Mouse (Mus musculus): ENCODE measurements around the gene Kcna6.

Gene Kcna6

DNA sequence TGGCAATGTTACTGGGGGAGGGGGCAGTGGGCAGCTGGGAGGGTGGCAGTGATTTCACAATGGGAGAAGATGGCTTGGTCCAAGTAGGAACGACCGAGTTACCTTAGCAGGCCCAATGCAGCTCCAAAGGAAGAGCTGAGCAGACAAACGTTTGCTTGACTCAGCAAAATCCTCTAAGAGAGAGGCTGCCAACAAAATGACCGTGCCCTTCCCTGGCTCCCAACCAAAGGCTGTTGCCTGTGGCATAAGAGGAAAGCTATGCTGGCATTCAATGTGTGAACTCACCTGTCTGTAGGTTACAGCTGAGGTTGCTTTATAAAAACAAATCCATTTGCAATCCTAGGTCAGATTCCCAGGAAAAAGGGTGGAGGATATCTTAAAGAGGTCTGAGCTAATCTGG lies 3.5 kb downstream of the Kcna6 start:
- no peak for DNase-seq (ENCODE audit: low read depth, low spot score)

DNA sequence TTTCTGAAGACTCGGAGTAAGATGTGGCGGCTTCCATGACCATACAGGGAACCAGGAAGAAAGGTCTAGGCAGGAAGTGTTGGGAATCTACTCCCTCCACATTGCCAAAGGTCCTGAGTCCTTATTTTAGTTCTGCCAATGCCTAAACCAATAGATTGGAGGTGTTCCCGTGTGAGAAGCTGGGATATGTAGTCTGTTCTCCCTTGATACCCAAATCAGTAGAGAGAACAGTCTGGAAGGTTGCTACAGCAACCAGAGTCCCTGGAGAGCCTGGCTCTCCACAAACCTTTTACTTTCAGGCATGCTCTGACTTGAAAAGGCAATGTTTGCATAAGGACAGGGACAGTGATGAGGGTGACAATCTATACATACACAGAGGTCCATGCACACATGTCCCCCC lies 4.7 kb downstream of the Kcna6 start:
- no peak for DNase-seq (ENCODE audit: low read depth, low spot score)

DNA sequence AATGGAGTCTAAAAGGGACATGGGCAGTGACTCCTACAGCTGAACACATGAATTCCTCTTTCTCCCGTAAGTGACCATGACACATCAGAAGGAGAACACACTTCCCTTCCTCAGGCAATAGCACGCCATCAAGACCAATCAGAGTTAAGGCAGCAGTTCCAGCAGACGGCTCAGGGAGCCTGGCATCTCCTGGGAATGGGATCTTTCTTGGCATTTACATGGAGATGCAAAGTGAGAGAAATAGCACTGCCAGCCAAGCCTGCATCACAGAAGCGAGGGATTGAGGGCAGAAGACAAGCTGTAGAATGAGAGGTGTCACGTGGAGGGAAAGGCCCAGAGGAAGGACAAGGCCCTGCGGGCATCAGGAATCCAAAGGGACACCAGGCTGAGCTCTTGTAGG lies 7.8 kb downstream of the Kcna6 start:
- DNase-seq (ENCODE audit: low read depth, low spot score): no peak

DNA sequence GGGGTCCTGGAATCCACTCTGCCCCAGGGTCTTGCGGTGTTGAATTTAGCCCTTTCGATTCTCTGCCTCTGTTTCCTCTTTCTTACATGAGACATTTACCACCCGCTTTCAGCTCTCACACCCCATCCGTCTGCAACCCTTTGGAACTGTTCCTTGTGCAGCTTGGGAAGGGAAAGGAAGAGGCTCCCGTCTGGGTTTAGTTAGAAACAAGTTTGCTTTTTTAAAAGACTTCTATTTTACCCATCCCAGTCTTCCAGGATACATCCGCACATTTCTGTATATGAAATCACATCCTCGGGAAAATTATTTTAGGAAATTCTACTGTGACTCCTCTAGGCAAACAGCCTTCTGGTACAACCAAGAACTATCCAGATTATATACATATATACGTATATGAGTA lies 11.7 kb downstream of the Kcna6 start:
- DNase-seq (ENCODE audit: low read depth, low spot score): no peak

DNA sequence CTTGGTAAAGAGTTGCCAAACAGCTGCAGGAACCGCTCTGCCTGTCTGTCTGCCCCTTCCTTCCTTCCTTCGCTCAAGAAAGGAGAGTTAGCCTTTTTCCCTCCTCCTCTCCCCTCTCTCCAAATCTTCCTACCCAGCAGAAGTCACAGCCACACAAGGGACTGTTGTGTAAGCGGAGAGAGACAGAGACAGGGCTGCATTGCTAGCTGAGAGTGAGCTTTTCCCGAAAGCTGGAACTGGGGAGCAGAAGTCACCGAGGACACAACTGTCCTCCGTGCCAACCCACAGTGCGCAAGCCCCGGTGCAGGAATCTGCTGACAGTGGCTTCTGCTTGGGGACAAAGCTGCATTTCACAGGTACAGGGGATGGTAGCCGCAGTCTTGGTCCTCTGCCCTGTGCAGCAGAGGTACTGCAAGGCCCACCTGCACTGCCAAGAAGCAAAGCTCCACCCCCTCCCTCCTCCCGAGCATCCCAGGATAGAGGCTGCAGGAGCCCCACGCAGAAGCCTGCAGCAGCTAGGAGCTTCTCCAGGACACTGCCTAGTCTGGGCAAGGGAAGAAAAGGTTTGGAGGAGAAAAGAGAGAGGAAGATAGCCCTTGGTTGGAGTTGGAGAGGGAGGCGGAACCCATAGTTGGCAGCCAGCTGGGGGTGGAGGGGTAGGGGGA lies 21.9 kb downstream of the Kcna6 start:
- DNase-seq (ENCODE audit: low read depth, low spot score): no peak

DNA sequence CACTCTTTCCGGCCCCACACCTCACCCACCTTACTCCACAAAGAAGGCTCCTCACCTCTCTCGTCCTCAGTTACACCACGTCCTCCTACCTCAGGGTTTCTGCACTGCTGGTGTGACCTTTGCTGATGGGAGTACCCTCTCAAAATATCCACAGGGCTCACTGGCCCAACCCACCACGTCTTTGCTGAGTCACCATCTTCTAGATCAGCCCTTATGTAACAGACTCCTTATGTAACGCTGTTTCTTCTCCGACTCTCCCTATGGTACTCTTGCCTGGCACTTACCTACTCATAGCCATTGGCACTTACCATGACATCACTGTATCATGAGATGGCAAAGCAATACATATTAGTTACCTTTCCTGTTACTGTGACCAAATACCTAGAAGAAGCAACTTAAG lies 27.9 kb downstream of the Kcna6 start:
- DNase-seq (ENCODE audit: low read depth, low spot score): no peak

DNA sequence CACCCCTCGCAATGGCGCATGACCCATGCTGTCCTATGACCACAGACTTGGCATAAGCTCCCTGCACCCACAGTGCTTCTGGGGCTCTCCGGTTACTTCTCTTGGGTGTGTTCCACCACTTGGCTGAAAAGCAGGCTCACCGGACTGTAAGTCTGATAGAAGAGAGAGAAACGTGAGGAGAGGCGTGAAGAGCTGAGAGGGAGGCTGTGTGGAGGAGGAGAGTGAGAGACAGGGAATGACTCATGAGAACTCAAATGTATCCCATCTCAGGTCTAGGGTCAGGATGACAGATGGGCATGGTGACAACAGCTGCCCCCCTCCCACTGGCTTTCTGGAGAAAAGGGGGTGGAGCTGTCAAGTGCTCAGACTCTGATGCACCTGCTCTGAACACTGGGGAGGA lies 34.5 kb downstream of the Kcna6 start:
- no peak for DNase-seq (ENCODE audit: low read depth, low spot score)

DNA sequence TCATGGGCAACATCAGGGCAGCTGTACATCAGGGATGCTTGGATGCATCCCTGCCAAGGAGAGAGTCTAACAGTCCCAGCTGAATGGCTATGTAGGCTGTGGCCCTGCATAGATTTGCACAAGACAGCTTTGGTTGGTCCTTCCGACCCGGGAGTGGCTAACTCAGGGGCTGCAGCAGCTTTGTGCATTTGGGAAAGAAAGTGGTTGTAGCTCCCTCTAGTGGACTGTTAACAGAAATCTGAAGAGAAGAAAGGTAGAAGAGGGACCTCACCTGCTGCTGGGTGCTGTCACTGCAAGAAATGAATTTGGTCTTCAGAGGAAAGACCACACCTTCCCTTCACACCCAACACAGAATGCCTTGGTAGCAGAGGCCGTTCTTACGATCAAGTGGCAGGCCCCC lies 36.0 kb downstream of the Kcna6 start:
- peak; percentile 27 for DNase-seq (ENCODE audit: low read depth, low spot score)

DNA sequence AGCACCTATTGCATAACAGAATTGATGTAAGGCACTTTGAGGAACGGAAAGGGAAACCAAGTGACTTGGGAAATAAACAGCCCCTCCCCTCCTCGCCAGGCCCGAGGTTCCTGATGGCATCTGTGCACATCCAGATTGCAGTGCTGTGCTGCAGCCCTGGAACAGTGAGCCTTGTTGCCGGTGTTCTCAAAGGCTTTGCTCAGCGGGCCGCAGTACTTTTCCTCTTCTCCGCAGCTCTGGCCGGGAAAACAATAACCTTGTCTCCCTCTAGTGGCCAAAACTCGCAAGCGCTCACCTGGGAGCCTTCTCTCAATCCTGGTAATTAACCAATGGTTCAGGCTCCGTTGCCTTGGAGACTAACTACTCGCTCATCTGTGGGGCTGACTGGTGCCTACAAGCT lies 38.4 kb downstream of the Kcna6 start:
- peak; percentile 65 for DNase-seq (ENCODE audit: low read depth, low spot score)

DNA sequence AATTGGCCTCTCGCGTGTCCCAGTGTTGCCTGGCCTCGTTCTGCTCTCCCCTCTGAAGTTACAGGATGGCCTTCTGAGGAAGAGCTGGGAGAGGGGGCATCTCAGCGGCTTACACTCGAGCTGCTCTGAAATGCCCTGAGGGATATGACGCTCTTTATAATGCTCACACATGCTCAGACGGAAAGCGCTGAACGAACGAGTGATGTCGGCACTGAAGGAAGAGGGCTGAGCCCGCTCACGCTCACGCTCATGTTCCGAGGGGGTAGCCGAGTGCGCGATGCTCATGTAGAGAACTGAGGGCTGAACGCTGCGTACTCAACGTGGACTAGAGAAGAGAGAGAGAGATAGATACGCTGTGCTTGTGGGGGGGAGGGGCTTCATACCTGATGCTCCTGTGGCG lies 39.3 kb downstream of the Kcna6 start:
- DNase-seq (ENCODE audit: low read depth, low spot score): no peak

DNA sequence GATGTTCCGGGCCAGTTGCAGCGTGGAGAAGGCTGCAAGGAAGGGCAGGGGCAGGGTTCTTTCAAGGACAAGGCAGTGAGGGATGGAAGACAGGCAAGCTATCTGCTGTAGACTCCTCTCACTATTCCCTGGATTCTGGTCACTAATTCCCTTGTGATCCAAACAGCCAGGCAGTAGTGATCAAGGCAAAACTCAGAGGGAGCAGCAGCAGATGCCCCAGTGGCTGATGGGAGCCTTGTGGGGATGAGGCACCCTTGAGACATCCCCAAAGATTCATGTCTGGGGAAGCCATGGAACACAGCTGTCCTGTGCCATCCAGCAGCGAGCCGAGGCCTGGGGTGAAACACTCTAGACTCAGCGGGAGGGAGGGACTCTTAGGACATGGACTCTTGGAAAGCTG lies 40.5 kb downstream of the Kcna6 start:
- no peak for DNase-seq (ENCODE audit: low read depth, low spot score)

DNA sequence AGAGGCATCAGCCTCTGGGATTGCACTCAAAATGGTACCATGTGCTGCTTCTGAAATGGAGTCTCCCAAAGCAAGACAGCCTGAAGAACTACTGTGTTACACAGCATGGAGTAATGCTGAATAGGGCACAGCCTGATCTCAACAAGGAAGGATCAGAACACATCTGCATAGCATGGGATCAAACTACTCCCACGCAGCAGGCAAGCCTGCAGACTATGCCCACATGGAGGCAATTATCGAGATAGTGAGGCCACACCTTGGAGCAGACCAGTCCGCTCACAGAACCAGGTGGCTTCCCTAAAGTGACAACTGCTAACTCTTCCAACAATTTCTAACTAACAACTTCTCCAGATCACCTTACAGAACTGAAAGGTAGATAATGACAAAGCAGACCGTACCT lies 53.4 kb downstream of the Kcna6 start:
- no peak for DNase-seq (ENCODE audit: low read depth, low spot score)

DNA sequence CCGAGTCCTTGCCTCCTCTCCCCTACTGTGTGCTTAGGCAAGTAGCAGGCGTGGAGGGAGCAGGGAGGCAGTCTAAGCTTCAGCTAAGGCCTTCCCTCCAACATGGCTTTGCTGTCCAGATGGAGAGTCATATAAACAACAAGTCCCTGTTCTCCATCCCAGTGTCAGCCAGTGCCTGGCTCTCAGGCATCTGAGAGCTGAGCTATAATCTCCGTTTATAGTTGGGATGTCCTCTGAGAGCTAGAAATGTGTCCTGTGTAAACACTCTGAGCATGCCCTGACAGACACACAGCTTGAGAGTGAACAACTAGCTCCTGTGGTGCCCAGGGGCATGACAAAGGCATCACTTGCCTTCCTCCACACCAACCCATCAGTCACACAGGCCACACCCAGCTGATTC lies 55.3 kb downstream of the Kcna6 start:
- no peak for DNase-seq (ENCODE audit: low read depth, low spot score)

DNA sequence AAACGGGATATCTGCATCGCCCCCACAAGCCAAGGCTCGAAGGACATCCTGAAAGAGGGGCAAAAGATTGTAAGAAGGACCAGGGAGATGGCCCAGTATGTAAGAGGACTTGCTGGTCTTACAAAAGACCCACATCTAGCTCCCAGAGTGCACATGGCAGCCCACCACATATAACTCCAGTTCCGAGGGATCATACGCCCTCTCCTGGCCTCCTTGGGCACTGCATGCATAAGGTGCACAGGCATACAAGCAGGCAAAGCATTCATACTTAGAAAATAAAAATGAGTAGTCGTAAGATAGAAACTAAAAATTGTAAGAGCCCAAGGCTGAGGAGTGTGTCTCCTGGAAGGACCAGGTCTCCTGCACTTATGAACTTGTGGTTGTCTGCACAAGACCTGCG lies 61.5 kb downstream of the Kcna6 start:
- DNase-seq (ENCODE audit: low read depth, low spot score): no peak

DNA sequence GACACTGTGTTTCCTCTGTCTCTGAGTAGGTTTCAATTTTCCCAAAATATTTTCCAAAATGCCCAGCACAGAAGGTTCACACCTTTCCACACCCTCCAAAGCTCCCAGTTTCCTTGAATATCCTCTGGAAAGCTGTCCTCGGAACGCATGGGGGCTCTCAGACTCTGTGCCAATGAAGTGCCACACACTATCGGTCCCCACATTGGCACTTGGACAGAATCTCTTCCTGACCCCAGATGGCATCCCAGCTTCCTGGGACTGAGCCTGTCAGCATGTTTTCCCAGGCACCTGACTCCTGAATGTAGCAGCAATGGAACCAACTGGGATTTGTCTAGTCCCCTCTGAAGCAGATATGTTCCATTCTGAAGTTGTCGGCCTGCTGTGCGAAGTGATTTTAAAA lies 73.5 kb downstream of the Kcna6 start:
- DNase-seq (ENCODE audit: low read depth, low spot score): no peak

DNA sequence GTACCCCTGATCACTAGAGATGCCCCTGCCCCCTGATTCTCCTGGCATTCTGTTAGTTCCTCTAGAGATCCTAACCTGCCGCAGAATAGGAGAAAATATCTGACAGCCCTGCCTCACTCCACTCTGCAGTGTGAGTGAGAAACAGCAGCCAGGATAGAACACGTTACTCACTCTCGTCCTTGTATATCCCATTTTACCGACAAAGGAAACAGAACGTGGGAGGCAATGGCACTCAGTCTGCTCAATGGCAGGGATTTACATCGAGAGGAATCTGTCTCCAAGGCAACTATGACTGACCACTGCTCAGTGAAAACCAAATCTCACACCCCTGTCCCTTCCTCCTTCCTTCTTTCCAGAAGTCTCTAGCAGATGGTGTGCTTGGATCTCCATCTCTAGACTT lies 74.4 kb downstream of the Kcna6 start:
- no peak for DNase-seq (ENCODE audit: low read depth, low spot score)

DNA sequence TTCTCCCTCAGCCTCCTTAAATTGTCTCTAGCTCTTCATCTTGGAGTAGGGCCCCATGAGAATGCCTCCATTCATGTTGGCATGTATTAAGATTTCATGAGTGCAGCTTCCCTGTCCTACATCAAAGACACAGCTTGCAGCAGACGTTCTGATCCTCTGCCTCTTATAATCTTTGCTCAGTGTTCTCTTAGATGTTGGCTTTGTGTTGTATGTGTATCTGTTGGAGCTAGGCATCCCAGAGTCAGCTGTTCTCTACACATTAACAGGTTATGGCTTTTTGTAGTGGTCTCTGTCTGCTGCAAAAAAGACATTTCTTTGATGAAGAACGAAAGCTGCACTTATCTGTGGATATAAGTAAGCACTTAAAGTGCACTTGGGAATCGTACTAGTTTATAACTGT lies 75.9 kb downstream of the Kcna6 start:
- DNase-seq (ENCODE audit: low read depth, low spot score): no peak

All from CD4-positive, CD25-positive, alpha-beta regulatory T cell, adult 2 months (primary cell).